Mouse (Mus musculus) liver, embryonic 14.5 days (tissue): ENCODE results near the gene Isy1. TPM values are rescaled to one million over a fixed set of nuclear protein-coding genes. Genes with fewer than 3 reads are reported as not detected.

Experiments used
- ATAC-seq: fragments of 200-750 bp; cut with Nextera tagmentation; 2 replicates; pipeline ENCODE4 v1.8.0; 2017; ENCODE audit warnings: moderate number of reproducible peaks, mild to moderate bottlenecking, moderate library complexity; ENCODE audit not compliant: insufficient read depth
- DNase-seq, 3 experiments: peaks; one replicate each; pipeline ENCODE4 v3.0.0-alpha.2; 2012 to 2013; ENCODE audit warnings: low read depth in 3 of 3, low spot score in 3 of 3
- H3K27ac ChIP-seq: fragments of 300-500 bp; sonication (generic); 2 replicates; pipeline ENCODE4 v1.5.1; 2014; ENCODE audit warnings: moderate library complexity, mild to moderate bottlenecking, control low read depth, inconsistent platforms
- H3K27me3 ChIP-seq: fragments of 300-500 bp; sonication (generic); 2 replicates; pipeline ENCODE4 v1.6.1; 2014; ENCODE audit warnings: mild to moderate bottlenecking, low read length, moderate library complexity; ENCODE audit not compliant: control insufficient read depth, insufficient read depth
- H3K36me3 ChIP-seq: fragments of 300-500 bp; sonication (generic); replicated peaks from 2 replicates; pipeline ENCODE4 v1.6.1; 2014; ENCODE audit warnings: low read depth; ENCODE audit not compliant: control insufficient read depth, insufficient read depth
- H3K4me1 ChIP-seq, 2 experiments: fragments of 200-500 bp in 1 of 2; fragments of 300-500 bp in 1 of 2; sonication (generic) in 1 of 2; replicated peaks; 2 replicates each; pipeline ENCODE4 v1.6.1; 2012 to 2014; ENCODE audit warnings: antibody characterized with exemption in 1 of 2, inconsistent platforms in 1 of 2, low read length in 1 of 2; ENCODE audit not compliant: control insufficient read depth in 2 of 2, insufficient read depth in 2 of 2
- H3K4me2 ChIP-seq: fragments of 300-500 bp; sonication (generic); 2 replicates; pipeline ENCODE4 v1.6.1; 2014; ENCODE audit warnings: low read depth, mild to moderate bottlenecking, control low read depth, moderate library complexity
- H3K4me3 ChIP-seq, 2 experiments: fragments of 200-500 bp in 1 of 2; fragments of 300-500 bp in 1 of 2; sonication (generic) in 1 of 2; 2 replicates each; pipeline ENCODE4 v1.5.1; 2012 to 2014; ENCODE audit warnings: low read depth in 2 of 2, low read length in 2 of 2, mild to moderate bottlenecking in 2 of 2, control low read depth in 1 of 2, inconsistent platforms in 1 of 2, moderate library complexity in 1 of 2; ENCODE audit not compliant: insufficient read depth in 1 of 2
- H3K9ac ChIP-seq: fragments of 300-500 bp; sonication (generic); replicated peaks from 2 replicates; pipeline ENCODE4 v1.6.1; 2014; ENCODE audit warnings: mild to moderate bottlenecking, control low read depth, moderate library complexity
- H3K9me3 ChIP-seq: fragments of 300-500 bp; sonication (generic); 2 replicates; pipeline ENCODE4 v1.6.1; 2016; ENCODE audit warnings: low read length, mixed read lengths; ENCODE audit not compliant: control insufficient read depth
- CTCF ChIP-seq: IDR thresholded peaks from 2 replicates; pipeline ENCODE4 v1.5.1; 2016; ENCODE audit warnings: antibody characterized with exemption, low read depth, control low read depth
- EP300 ChIP-seq: IDR thresholded peaks from 2 replicates; pipeline ENCODE4 v1.6.1; 2016; ENCODE audit warnings: antibody characterized with exemption, low read depth
- WGBS: fragments of 180-500 bp; shearing (Covaris S2); extraction: QIAGEN DNeasy Blood & Tissue Kit; methylation state at CpG from one replicate; pipeline ENCODE4 v1.1.7; 2014; ENCODE audit not compliant: insufficient replicate concordance; 5-methylcytosine and 5-hydroxymethylcytosine counted together
- polyA plus RNA-seq, 2 experiments: library from polyadenylated mRNA; depleted of rRNA in 1 of 2; stranded (reverse) in 1 of 2; unstranded in 1 of 2; fragments of >200 nt; fragmentation: Nextera tagmentation in 1 of 2; extraction: Ambion mirVana in 1 of 2; gene quantifications; 2 replicates each; pipeline versions ENCODE4 v1.2.1 to v1.2.3; 2012 to 2014

Gene Isy1
- polyA plus RNA-seq, 2 experiments, result 16.9 to 34.0 TPM

DNA sequence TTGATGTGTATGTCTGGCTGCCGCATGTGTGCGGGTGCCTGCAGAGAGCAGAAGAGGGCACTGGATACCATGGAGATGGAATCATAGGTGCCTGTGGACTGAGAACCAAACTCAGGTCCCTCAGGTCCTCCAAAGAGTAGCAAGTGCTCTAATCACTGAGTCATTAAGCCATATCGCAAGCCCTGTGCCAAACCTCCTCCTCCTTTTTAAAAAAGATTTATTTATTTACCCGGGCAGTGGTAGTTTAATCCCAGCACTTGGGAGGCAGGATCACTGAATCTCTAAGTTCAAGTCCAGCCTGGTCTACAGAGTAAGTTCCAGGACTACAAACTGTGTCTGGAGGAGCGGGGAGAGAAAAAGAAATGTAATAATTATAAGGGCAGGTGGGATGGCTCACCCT lies 24.1 kb downstream of the Isy1 start:
- H3K4me3 ChIP-seq, result no peak overlapping the region
- ATAC-seq (no peak), DNase-seq (no peak)
- H3K4me1 ChIP-seq, result peaks cover 8 to 9% of the 10 kb centered on the region in 2 experiments
- no peak overlapping the region for H3K4me2 ChIP-seq
- peaks cover 16% of the 10 kb centered on the region for H3K36me3 ChIP-seq
- H3K9ac ChIP-seq, result no peak overlapping the region
- no peaks in the 10 kb centered on the region for H3K27me3 ChIP-seq
- no peak overlapping the region for H3K27ac ChIP-seq
- no peaks in the 10 kb centered on the region for H3K9me3 ChIP-seq
- WGBS, result 85% methylated on average over 5 of the region's 5 CpGs
- TF ChIP-seq CTCF, result no peak
- no peak for TF ChIP-seq EP300

DNA sequence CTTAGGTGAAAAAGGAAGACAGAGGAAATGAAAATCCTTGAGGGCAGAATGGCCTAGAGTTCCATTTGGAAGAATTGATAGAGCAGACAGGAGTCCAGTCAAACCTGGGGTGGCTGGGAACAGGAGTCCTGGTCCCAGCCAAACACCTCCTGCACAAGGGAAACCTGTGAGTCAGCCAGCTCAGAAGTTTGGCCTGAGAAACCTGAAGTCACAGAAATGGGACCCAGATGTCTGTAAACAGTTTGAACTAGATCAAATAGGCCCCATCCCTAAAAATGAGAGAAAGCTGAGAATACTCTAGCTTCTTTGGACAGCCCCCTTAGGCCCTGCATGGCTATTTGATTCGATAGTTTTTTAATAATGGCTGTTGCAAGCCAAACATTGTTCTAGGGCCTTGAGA lies 25.9 kb downstream of the Isy1 start:
- no peak for ATAC-seq
- Histone ChIP-seq H3K9ac (peak overlapping the region; percentile 65), H3K9me3 (no peaks in the 10 kb centered on the region), H3K4me2 (peak overlapping the region; percentile 86), H3K36me3 (peaks cover 7% of the 10 kb centered on the region), H3K4me1 (peaks cover 25 to 26% of the 10 kb centered on the region in 2 experiments), H3K27ac (peak overlapping the region; percentile 89), H3K27me3 (no peaks in the 10 kb centered on the region), H3K4me3 (peak overlapping the region; percentile 81 to 85; a peak in 3 of 4 replicates)
- DNase-seq, result no peak
- 82% methylated on average over 1 of the region's 1 CpGs for WGBS
- TF ChIP-seq EP300 (no peak), CTCF (no peak)

DNA sequence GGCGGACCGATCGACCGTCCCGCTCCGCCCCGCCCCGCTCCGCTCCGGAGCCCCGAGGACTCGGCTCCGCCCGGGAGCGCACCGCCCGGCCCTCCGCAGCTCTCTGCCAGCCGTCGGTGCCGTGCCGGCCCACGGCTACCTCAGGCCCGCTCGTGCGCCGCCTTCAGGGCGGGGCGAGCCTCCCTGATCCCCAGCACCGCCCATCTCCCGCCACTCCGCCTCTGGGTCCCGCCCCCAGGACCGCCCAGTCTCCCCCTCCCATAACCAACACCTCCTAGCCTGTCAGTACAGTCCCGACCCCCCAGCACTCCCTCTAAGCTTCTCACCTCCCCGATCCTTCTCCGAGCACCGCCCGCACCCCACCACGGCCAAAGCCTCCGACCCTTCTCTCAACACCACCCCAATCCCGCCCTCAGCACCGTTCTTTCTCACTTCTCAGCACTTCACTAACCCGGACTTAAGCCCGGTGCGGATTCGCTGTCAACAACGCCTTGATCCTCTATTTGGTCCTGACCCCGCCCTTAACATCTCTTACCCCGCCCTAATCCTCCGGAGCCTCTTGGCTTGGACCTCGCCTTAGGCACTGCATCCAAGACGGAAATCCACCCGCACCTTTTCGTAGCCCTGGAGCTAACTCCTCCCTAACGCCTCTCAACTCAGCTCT lies 26.8 kb downstream of the Isy1 start, which contains the start of gene Rab43:
TSS of gene Rab43 (minus strand) at position 490 of the 664 bp plus-strand sequence.
- H3K4me2 ChIP-seq, result peak within 1 kb of the TSS; percentile 86
- WGBS, result under 1% methylated on average over 54 of the region's 56 CpGs

DNA sequence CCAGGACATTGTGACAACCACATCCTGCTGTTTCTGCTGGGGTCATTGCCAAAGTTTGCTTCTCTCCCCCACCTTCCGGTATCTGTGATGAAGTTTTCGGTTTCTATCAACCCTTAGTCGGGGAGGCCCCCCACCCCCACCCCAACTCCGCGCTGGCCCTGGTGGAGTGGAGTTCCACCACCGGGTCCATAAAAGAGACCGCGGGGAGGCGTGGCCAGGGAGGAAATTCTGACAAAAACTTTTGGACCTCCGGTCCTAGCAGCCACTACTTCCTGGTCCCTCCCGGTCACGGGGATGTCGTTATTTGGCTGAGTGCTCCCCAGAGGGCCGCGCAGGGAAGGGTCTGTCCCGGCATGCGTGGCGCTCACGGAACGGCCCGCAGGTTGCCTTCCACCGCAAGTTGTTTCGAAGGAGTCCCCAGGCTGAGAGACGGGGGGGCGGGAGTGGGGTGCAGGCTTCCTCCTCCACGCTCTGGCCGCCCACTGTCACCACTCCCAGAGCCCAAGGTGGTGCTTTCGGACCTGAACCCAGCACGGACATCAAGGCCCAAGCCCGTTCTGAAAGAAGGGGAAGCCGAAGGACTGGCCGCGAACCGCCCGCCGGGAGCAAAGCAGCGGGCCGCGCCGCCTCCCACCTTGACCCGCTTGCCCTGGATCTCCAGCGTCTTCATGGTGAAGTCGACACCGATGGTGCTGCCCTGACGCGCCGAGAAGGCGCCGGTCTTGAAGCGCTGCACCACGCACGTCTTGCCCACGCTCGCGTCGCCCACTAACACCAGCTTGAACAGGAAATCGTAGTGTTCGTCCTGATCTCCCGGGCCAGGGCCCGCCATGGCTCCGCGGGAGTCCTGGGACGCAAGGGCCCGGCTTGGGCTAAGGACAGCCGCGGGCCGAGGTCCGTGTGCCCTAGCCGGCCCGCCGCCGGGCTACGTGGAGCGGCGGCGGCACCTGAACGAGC lies 27.6 kb downstream of the Isy1 start:
- peaks cover 32 to 36% of the 10 kb centered on the region in 2 experiments for H3K4me1 ChIP-seq
- no peaks in the 10 kb centered on the region for H3K9me3 ChIP-seq
- TF ChIP-seq EP300 (no peak), CTCF (no peak)
- peak overlapping the region; percentile 86 for H3K4me2 ChIP-seq
- H3K9ac ChIP-seq, result peak overlapping the region; percentile 95
- H3K27me3 ChIP-seq, result no peaks in the 10 kb centered on the region
- peak overlapping the region; percentile 89 for H3K27ac ChIP-seq
- DNase-seq, result peak in 2 of 3 experiments; percentile 47
- ATAC-seq, result peak; percentile 12
- peak overlapping the region; percentile 81 to 85 for H3K4me3 ChIP-seq
- under 1% methylated on average over 77 of the region's 77 CpGs for WGBS
- H3K36me3 ChIP-seq, result peaks cover 13% of the 10 kb centered on the region

More for the DNA sequence above, 26.8 kb downstream of the Isy1 start, which contains the start of gene Rab43:
- Histone ChIP-seq H3K9me3 (no peaks in the 10 kb centered on the region), H3K4me3 (peak within 1 kb of the TSS; percentile 81 to 85), H3K9ac (peak within 1 kb of the TSS; percentile 95), H3K36me3 (peaks cover 13% of the 10 kb centered on the region), H3K4me1 (peaks cover 32 to 33% of the 10 kb centered on the region in 2 experiments), H3K27me3 (no peaks in the 10 kb centered on the region), H3K27ac (peak within 1 kb of the TSS; percentile 89)
- peak; percentile 52 for TF ChIP-seq CTCF
- no peak for TF ChIP-seq EP300
- DNase-seq (peak; percentile 86 to 94 (median 87)), ATAC-seq (peak; percentile 91)
